Mouse (Mus musculus) adrenal gland (tissue): Measurements from ENCODE around the gene Gm49388.
"Not testable (repeated sequence)": the region's sequence is repeated elsewhere in the genome, so short reads cannot be mapped to it uniquely, and the experiment has no call there.

Experiments used
- intact Hi-C: fragments of 180-260 bp; cut with DNase I; formaldehyde crosslinking; loops from one replicate; pipeline ENCODE4 v1.15.1; 2025

The Gm49388 gene

GRCm38 (mm10) chr7:127837473-127837872, 52.1 kb downstream of the Gm49388 start:
- intact Hi-C loops: no loop called here

GRCm38 (mm10) chr7:127837878-127838277, 52.5 kb downstream of the Gm49388 start:
- intact Hi-C loops: not testable (repeated sequence)

GRCm38 (mm10) chr7:127840031-127840430, 54.6 kb downstream of the Gm49388 start:
- intact Hi-C loops: loop anchor here (2.0 to 5.0 kb wide), 2 partner anchors 37 to 39 kb away; partner anchors contain the start of genes Hsd3b7, Zfp646 and Zfp668

- intact Hi-C loops: loop anchor here (2.0 to 5.0 kb wide), 2 partner anchors 36 to 40 kb away; partner anchors contain the start of genes Hsd3b7, Zfp646 and Zfp668
These were observed 55.5 kb downstream of the Gm49388 start for GRCm38 (mm10) chr7:127840886-127841285.

- intact Hi-C loops: loop anchor here (2.0 to 5.0 kb wide), 2 partner anchors 36 to 41 kb away; partner anchors contain the start of genes Hsd3b7, Zfp646 and Zfp668
These were observed 56.1 kb downstream of the Gm49388 start for GRCm38 (mm10) chr7:127841340-127842000.

- intact Hi-C loops: loop anchor here (5.0 kb wide), 1 partner anchor 35 kb away; the partner anchor contains the start of genes Zfp646 and Zfp668
These were observed 56.8 kb downstream of the Gm49388 start for GRCm38 (mm10) chr7:127842001-127842718.

- intact Hi-C loops: no loop called here
These were observed 64.8 kb downstream of the Gm49388 start for GRCm38 (mm10) chr7:127849973-127850875.

GRCm38 (mm10) chr7:127850906-127851305, 65.5 kb downstream of the Gm49388 start:
- intact Hi-C loops: no loop called here
